Mouse (Mus musculus) hindbrain, postnatal 0 days (tissue): ENCODE measurements around the gene Poc1b. TPM values are rescaled to one million over a fixed set of nuclear protein-coding genes. Genes with fewer than 3 reads are reported as not detected.

Experiments used
- ATAC-seq: fragments of 200-750 bp; cut with Nextera tagmentation; 2 replicates; pipeline ENCODE4 v1.8.0; 2017; ENCODE audit warnings: mild to moderate bottlenecking, moderate TSS enrichment, moderate library complexity
- DNase-seq: peaks from one replicate; pipeline ENCODE4 v3.0.0-alpha.2; 2015; ENCODE audit warnings: low spot score
- H3K27ac ChIP-seq: fragments of 300-500 bp; sonication (generic); 2 replicates; pipeline ENCODE4 v1.5.1; 2014; ENCODE audit warnings: mild to moderate bottlenecking
- H3K27me3 ChIP-seq: fragments of 300-500 bp; sonication (generic); 2 replicates; pipeline ENCODE4 v1.6.1; 2014; ENCODE audit warnings: low read length, mixed read lengths; ENCODE audit not compliant: insufficient read depth
- H3K36me3 ChIP-seq: fragments of 300-500 bp; sonication (generic); 2 replicates; pipeline ENCODE4 v1.6.1; 2014; ENCODE audit warnings: low read length, mixed read lengths; ENCODE audit not compliant: insufficient read depth
- H3K4me1 ChIP-seq: fragments of 300-500 bp; sonication (generic); 2 replicates; pipeline ENCODE4 v1.6.1; 2014; ENCODE audit warnings: antibody characterized with exemption, low read length, mixed read lengths; ENCODE audit not compliant: insufficient read depth
- H3K4me2 ChIP-seq: fragments of 300-500 bp; sonication (generic); 2 replicates; pipeline ENCODE4 v1.6.1; 2014; ENCODE audit warnings: low read depth, mild to moderate bottlenecking, low read length, moderate library complexity, mixed read lengths
- H3K4me3 ChIP-seq: fragments of 300-500 bp; sonication (generic); 2 replicates; pipeline ENCODE4 v1.5.1; 2014; ENCODE audit warnings: low read length
- H3K9ac ChIP-seq: fragments of 300-500 bp; sonication (generic); replicated peaks from 2 replicates; pipeline ENCODE4 v1.6.1; 2014; ENCODE audit warnings: mild to moderate bottlenecking, low read length, moderate library complexity, mixed read lengths
- H3K9me3 ChIP-seq: fragments of 300-500 bp; sonication (generic); 2 replicates; pipeline ENCODE4 v1.6.1; 2016; ENCODE audit warnings: low read length, mixed read lengths
- CTCF ChIP-seq: IDR thresholded peaks from 2 replicates; pipeline ENCODE4 v1.5.1; 2016; ENCODE audit warnings: antibody characterized with exemption, control low read depth, low read depth
- WGBS: fragments of 180-500 bp; shearing (Covaris S2); extraction: QIAGEN DNeasy Blood & Tissue Kit; methylation state at CpG from one replicate; pipeline ENCODE4 v1.1.7; 2014; 5-methylcytosine and 5-hydroxymethylcytosine counted together
- polyA plus RNA-seq: library from polyadenylated mRNA; unstranded; fragments of >200 nt; fragmentation: Nextera tagmentation; extraction: Ambion mirVana; gene quantifications from 2 replicates; pipeline ENCODE4 v1.2.1, GENCODE M21; 2015
- total RNA-seq: library from RNA; depleted of rRNA; stranded (reverse); fragments of >200 nt; gene quantifications from 2 replicates; pipeline ENCODE4 v1.2.3, GENCODE M21; 2014

The Poc1b gene
- total and polyA plus RNA-seq, 2 experiments from 2014 or later, result 9.7 to 10.1 TPM

- no peak overlapping the region for H3K27ac ChIP-seq
- ATAC-seq (no peak), DNase-seq (no peak)
Observed at GRCm38 (mm10) chr10:99081569-99081990, 25.3 kb upstream of the Poc1b start.

GRCm38 (mm10) chr10:99083431-99084003, 23.3 kb upstream of the Poc1b start:
- ATAC-seq (peak; percentile 30), DNase-seq (peak; percentile 51)
- 80% methylated on average over 14 of the region's 14 CpGs for WGBS

More at GRCm38 (mm10) chr10:99081569-99081990, 25.3 kb upstream of the Poc1b start:
- Histone ChIP-seq H3K27me3 (no peaks in the 10 kb centered on the region), H3K9ac (no peak overlapping the region), H3K4me1 (no peaks in the 10 kb centered on the region), H3K9me3 (no peaks in the 10 kb centered on the region), H3K36me3 (no peaks in the 10 kb centered on the region), H3K4me3 (no peak overlapping the region), H3K4me2 (no peak overlapping the region)
- TF ChIP-seq CTCF, result no peak
- 93% methylated on average over 10 of the region's 10 CpGs for WGBS

GRCm38 (mm10) chr10:99084397-99085239, 22.2 kb upstream of the Poc1b start:
- H3K9me3 ChIP-seq, result no peaks in the 10 kb centered on the region
- H3K27ac ChIP-seq, result no peak overlapping the region
- DNase-seq, result peak; percentile 95
- ATAC-seq, result peak; percentile 82
- WGBS, result 42% methylated on average over 23 of the region's 23 CpGs
- H3K4me2 ChIP-seq, result peak overlapping the region; percentile 32
- H3K4me1 ChIP-seq, result no peaks in the 10 kb centered on the region
- H3K27me3 ChIP-seq, result no peaks in the 10 kb centered on the region
- no peak overlapping the region for H3K9ac ChIP-seq
- H3K36me3 ChIP-seq, result no peaks in the 10 kb centered on the region
- no peak overlapping the region for H3K4me3 ChIP-seq
- peak; percentile 92 for TF ChIP-seq CTCF

More at GRCm38 (mm10) chr10:99083431-99084003, 23.3 kb upstream of the Poc1b start:
- H3K4me2 ChIP-seq, result no peak overlapping the region
- no peaks in the 10 kb centered on the region for H3K36me3 ChIP-seq
- H3K9me3 ChIP-seq, result no peaks in the 10 kb centered on the region
- H3K4me3 ChIP-seq, result no peak overlapping the region
- TF ChIP-seq CTCF, result peak; percentile 40; the same call in 1 of the 2 replicates
- no peak overlapping the region for H3K27ac ChIP-seq
- no peaks in the 10 kb centered on the region for H3K4me1 ChIP-seq
- H3K27me3 ChIP-seq, result no peaks in the 10 kb centered on the region
- H3K9ac ChIP-seq, result no peak overlapping the region

GRCm38 (mm10) chr10:99085240-99085587, 21.6 kb upstream of the Poc1b start:
- H3K36me3 ChIP-seq, result no peaks in the 10 kb centered on the region
- H3K27ac ChIP-seq, result no peak overlapping the region
- WGBS, result 71% methylated on average over 6 of the region's 6 CpGs
- H3K9me3 ChIP-seq, result no peaks in the 10 kb centered on the region
- H3K4me2 ChIP-seq, result peak overlapping the region; percentile 14; the same call in 1 of the 2 replicates
- ATAC-seq (peak; percentile 58; the same call in 1 of the 2 replicates), DNase-seq (no peak)
- no peak overlapping the region for H3K4me3 ChIP-seq
- H3K27me3 ChIP-seq, result no peaks in the 10 kb centered on the region
- no peaks in the 10 kb centered on the region for H3K4me1 ChIP-seq
- no peak for TF ChIP-seq CTCF
- H3K9ac ChIP-seq, result no peak overlapping the region

GRCm38 (mm10) chr10:99086029-99086428, 20.8 kb upstream of the Poc1b start:
- Histone ChIP-seq H3K27ac (no peak overlapping the region), H3K9ac (no peak overlapping the region), H3K4me2 (no peak overlapping the region), H3K9me3 (no peaks in the 10 kb centered on the region), H3K4me3 (no peak overlapping the region), H3K4me1 (no peaks in the 10 kb centered on the region), H3K36me3 (no peaks in the 10 kb centered on the region), H3K27me3 (no peaks in the 10 kb centered on the region)
- no peak for DNase-seq
- no peak for ATAC-seq
- 55% methylated on average over 6 of the region's 6 CpGs for WGBS
- TF ChIP-seq CTCF, result no peak

GRCm38 (mm10) chr10:99089906-99090305, 16.9 kb upstream of the Poc1b start:
- Histone ChIP-seq H3K27ac (no peak overlapping the region), H3K36me3 (no peaks in the 10 kb centered on the region), H3K9ac (no peak overlapping the region), H3K4me2 (no peak overlapping the region), H3K9me3 (no peaks in the 10 kb centered on the region), H3K4me3 (no peak overlapping the region), H3K27me3 (no peaks in the 10 kb centered on the region), H3K4me1 (no peaks in the 10 kb centered on the region)
- 89% methylated on average over 6 of the region's 6 CpGs for WGBS
- TF ChIP-seq CTCF, result no peak
- DNase-seq (no peak), ATAC-seq (no peak)

GRCm38 (mm10) chr10:99093364-99093763, 13.5 kb upstream of the Poc1b start:
- no peaks in the 10 kb centered on the region for H3K9me3 ChIP-seq
- no peak overlapping the region for H3K27ac ChIP-seq
- ATAC-seq, result no peak
- no peak overlapping the region for H3K9ac ChIP-seq
- TF ChIP-seq CTCF, result no peak
- H3K4me2 ChIP-seq, result no peak overlapping the region
- H3K36me3 ChIP-seq, result no peaks in the 10 kb centered on the region
- H3K4me3 ChIP-seq, result no peak overlapping the region
- H3K4me1 ChIP-seq, result no peaks in the 10 kb centered on the region
- no peak for DNase-seq
- WGBS, result 85% methylated on average over 2 of the region's 2 CpGs
- H3K27me3 ChIP-seq, result no peaks in the 10 kb centered on the region
